Mouse (Mus musculus) hindbrain, embryonic 15.5 days (tissue): ENCODE results near the gene Gm10134. TPM values are rescaled to one million over a fixed set of nuclear protein-coding genes. Genes with fewer than 3 reads are reported as not detected.
"Not testable (repeated sequence)": the region's sequence is repeated elsewhere in the genome, so short reads cannot be mapped to it uniquely, and the experiment has no call there.

ENCODE experiments used
- ATAC-seq: fragments of 200-750 bp; cut with Nextera tagmentation; 2 replicates; pipeline ENCODE4 v1.8.0; 2017; ENCODE audit warnings: low read depth, moderate number of reproducible peaks, moderate TSS enrichment; ENCODE audit not compliant: low FRiP score
- H3K27ac ChIP-seq: fragments of 300-500 bp; sonication (generic); replicated peaks from 2 replicates; pipeline ENCODE4 v1.5.1; 2015; ENCODE audit warnings: mild to moderate bottlenecking, inconsistent platforms
- H3K27me3 ChIP-seq: fragments of 300-500 bp; sonication (generic); 2 replicates; pipeline ENCODE4 v1.6.1; 2015; ENCODE audit warnings: control low read depth, inconsistent platforms
- H3K36me3 ChIP-seq: fragments of 300-500 bp; sonication (generic); 2 replicates; pipeline ENCODE4 v1.6.1; 2015; ENCODE audit warnings: control low read depth, inconsistent platforms
- H3K4me1 ChIP-seq: fragments of 300-500 bp; sonication (generic); replicated peaks from 2 replicates; pipeline ENCODE4 v1.6.1; 2015; ENCODE audit warnings: control low read depth, inconsistent platforms
- H3K4me2 ChIP-seq: fragments of 300-500 bp; sonication (generic); 2 replicates; pipeline ENCODE4 v1.6.1; 2015; ENCODE audit warnings: moderate library complexity, mild to moderate bottlenecking, inconsistent platforms
- H3K4me3 ChIP-seq: fragments of 300-500 bp; sonication (generic); 2 replicates; pipeline ENCODE4 v1.5.1; 2015; ENCODE audit warnings: mild to moderate bottlenecking, inconsistent platforms
- H3K9ac ChIP-seq: fragments of 300-500 bp; sonication (generic); 2 replicates; pipeline ENCODE4 v1.6.1; 2015; ENCODE audit warnings: inconsistent platforms
- H3K9me3 ChIP-seq: fragments of 300-500 bp; sonication (generic); 2 replicates; pipeline ENCODE4 v1.6.1; 2016; ENCODE audit warnings: control low read depth, inconsistent platforms
- WGBS: fragments of 180-500 bp; shearing (Covaris S2); methylation state at CpG from one replicate; pipeline ENCODE4 v1.1.7; 2015; 5-methylcytosine and 5-hydroxymethylcytosine counted together
- polyA plus RNA-seq: library from polyadenylated mRNA; unstranded; fragments of >200 nt; fragmentation: Nextera tagmentation; extraction: Ambion mirVana; gene quantifications from 2 replicates; pipeline ENCODE4 v1.2.1, GENCODE M21; 2015

Gene Gm10134
- 2.6 and 2.7 TPM in 2 replicates for polyA plus RNA-seq

DNA sequence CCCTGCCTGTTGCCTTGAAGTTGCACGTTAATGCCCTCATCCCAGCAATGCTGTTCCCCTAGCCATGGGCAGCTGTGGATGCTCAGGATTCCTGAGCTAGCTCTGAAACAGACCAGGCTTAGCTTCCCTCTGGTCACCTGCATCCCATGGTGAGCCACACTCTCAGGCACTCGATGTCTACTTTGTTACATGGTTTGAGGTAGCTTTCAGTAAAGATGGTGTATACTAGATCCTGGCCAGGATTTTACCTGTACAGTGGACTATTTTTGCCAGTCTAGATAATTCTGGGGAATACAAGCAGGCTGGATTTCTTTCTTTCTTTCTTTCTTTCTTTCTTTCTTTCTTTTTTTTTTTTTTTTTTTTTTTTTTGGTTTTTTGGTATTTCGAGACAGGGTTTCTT is at the start of gene Gm10134:
TSS of gene Gm10134 (plus strand) at position 301 of the 400 bp plus-strand sequence.
- H3K9ac ChIP-seq: no peak within 1 kb of the TSS
- H3K4me1 ChIP-seq: no peaks in the 10 kb centered on the region
- no peak within 1 kb of the TSS for H3K4me3 ChIP-seq
- H3K27me3 ChIP-seq: 0 out of 2 replicates have a peak, but pooled peaks cover 4% of the 10 kb centered on the region
- H3K36me3 ChIP-seq: no peaks in the 10 kb centered on the region
- H3K9me3 ChIP-seq: no peaks in the 10 kb centered on the region
- 88% methylated on average over 3 of the region's 3 CpGs for WGBS
- no peak for ATAC-seq
- H3K27ac ChIP-seq: no peak within 1 kb of the TSS
- no peak within 1 kb of the TSS for H3K4me2 ChIP-seq

DNA sequence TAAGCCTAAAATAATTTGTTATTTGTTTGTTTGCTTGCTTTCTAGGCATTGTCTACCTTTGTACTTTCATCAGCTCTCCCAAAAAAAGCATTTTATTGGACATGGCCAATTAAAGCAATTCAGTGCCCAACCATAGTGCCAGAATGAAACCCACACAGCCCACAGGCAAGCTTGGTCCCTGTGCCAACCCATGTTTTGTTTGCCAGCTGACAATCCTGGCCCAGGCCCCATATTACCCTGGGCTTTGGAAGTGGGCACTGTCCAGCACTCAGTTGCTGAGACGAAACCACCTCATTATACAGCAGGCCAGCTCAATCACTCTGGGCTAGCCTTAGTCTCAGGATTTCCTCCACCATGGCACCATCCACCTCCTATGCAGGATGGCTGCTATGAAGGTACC is 49.3 kb upstream of the Gm10134 start:
- 71% methylated on average over 1 of the region's 1 CpGs for WGBS
- ATAC-seq: no peak
- H3K27ac ChIP-seq: no peak overlapping the region

DNA sequence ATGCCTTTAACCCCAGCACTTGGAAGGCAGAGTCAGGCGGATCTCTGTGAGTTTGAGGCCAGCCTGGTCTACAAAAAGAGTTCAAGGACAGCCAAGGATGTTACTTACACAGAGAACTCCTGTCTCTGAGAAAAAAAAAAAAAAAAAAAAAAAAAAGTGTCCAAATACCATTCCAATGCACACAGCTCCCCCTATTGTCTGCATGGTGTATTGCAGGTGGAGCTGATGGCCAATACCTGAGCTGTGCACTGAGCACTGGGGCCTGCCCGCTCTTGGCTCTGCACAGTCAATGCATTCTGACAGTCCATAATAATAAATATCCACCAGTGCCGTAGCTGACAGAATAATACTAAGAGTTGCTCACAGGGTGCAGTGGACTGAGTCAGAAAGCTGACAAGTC is 42.0 kb upstream of the Gm10134 start:
- Histone ChIP-seq H3K36me3 (no peaks in the 10 kb centered on the region), H3K4me2 (no peak overlapping the region), H3K4me3 (no peak overlapping the region), H3K9ac (no peak overlapping the region), H3K4me1 (peaks cover 18% of the 10 kb centered on the region), H3K27ac (no peak overlapping the region), H3K9me3 (no peaks in the 10 kb centered on the region), H3K27me3 (no peaks in the 10 kb centered on the region)
- WGBS: 49% methylated on average over 3 of the region's 3 CpGs
- no peak for ATAC-seq

More for the DNA sequence above, 49.3 kb upstream of the Gm10134 start:
- Histone ChIP-seq H3K4me2 (no peak overlapping the region), H3K27me3 (no peaks in the 10 kb centered on the region), H3K36me3 (peaks cover 12% of the 10 kb centered on the region; the same call in 1 of the 2 replicates), H3K9me3 (no peaks in the 10 kb centered on the region), H3K4me3 (no peak overlapping the region), H3K4me1 (no peaks in the 10 kb centered on the region), H3K9ac (no peak overlapping the region)

DNA sequence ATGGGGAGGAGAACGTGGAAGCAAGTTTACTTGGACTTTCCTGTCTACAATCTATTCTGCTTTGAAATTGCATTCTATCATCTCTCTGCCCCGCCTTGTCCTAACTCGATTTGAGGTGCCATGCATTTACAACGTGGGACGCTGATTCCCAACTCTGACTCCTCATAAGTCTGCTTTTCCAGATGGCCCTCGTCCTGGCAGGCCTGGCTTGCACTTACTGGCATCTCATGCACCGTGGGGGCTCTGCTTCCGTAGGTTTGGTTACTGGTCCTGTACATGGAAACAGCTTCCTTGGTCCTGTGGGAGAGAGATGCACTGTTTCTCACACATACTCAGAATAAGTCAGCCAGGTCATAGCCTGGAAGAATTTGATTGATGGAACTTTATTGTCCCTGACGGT is 41.0 kb upstream of the Gm10134 start:
- Histone ChIP-seq H3K4me1 (peaks cover 22% of the 10 kb centered on the region), H3K9me3 (no peaks in the 10 kb centered on the region), H3K4me2 (no peak overlapping the region), H3K27me3 (no peaks in the 10 kb centered on the region), H3K36me3 (peaks cover 9% of the 10 kb centered on the region), H3K27ac (no peak overlapping the region), H3K9ac (no peak overlapping the region), H3K4me3 (no peak overlapping the region)
- no peak for ATAC-seq
- 72% methylated on average over 9 of the region's 9 CpGs for WGBS

DNA sequence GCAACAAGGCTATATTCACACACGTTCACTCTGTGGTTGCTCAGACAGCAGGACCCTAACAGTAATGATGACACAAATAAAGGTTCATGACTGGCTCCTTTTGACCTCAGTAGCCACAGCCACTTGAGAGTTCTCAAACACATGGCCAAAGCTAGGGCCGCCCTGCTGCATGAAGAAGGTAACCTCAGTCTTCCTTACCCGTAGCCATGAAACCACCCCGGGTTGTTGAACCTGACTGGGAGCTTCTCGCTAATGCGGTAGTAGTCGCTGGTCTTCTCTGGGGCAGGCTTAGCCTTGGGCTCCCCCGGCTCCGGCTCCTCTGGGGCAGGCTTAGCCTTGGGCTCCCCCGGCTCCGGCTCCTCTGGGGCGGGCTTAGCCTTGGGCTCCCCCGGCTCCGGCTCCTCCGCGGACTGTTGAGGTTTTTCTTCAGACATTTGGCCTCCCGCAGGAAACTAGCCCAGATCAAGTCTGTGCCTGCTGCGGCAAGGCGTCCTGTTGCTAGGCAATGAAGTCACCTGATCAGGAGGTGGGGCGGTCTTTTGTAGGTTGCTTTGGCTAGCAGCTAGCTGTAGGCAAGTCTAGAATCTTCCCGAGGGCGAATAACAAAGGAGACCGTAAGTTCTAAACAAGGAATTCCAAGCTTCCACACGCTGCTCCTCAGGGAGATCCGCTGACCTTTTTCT is 39.9 kb upstream of the Gm10134 start, which contains the start of gene 1700007K13Rik:
TSS of gene 1700007K13Rik (minus strand) at position 497 of the 683 bp plus-strand sequence.
- Histone ChIP-seq H3K4me1 (peaks cover 22% of the 10 kb centered on the region), H3K9me3 (no peaks in the 10 kb centered on the region), H3K27ac (no peak within 1 kb of the TSS), H3K27me3 (no peaks in the 10 kb centered on the region), H3K4me2 (peak within 1 kb of the TSS; percentile 60), H3K4me3 (peak within 1 kb of the TSS; percentile 28), H3K36me3 (peaks cover 20% of the 10 kb centered on the region), H3K9ac (peak within 1 kb of the TSS; percentile 34; the same call in 1 of the 2 replicates)
- 6% methylated on average over 25 of the region's 25 CpGs for WGBS
- peak; percentile 25 for ATAC-seq

DNA sequence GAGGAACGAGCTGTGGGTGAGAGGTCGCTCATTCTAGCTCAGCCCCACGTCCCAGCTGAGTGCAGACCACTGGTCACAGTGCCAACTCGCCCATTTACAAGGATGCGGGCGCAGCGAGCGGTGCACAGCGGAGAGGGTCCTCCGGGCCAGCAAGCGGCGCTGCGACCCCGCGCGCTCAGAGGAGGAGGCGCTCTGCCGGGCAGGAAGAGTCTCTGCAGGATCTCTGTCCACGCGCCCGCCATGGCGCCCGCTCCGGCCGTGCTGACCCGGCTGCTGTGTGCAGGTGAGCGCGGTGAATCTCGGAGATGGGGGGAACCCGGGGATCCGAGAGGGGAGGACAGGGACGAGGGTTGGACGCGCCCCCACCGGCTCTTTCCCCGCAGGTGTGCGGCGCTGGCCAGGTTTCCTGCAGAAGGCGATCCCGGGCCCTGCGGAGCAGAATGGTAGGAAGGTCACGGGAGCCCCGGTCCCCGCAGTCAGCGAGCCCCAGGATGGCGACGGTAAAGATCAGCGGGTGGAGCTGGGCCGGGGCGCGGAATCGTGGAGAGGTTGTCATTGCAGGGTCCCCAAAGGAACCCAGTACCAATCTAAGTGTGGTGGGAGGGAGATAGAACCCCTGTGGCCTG is 37.9 kb upstream of the Gm10134 start, which contains the start of gene Mrps2:
TSS of gene Mrps2 (plus strand) at position 207 of the 626 bp plus-strand sequence.
- Histone ChIP-seq H3K9me3 (0 out of 2 replicates have a peak, but pooled peaks cover under 1% of the 10 kb centered on the region), H3K36me3 (peaks cover 39% of the 10 kb centered on the region), H3K4me1 (peaks cover 22% of the 10 kb centered on the region), H3K27ac (peak within 1 kb of the TSS; percentile 46; the same call in 1 of the 2 replicates), H3K9ac (peak within 1 kb of the TSS; percentile 95), H3K27me3 (no peaks in the 10 kb centered on the region), H3K4me2 (peak within 1 kb of the TSS; percentile 75), H3K4me3 (peak within 1 kb of the TSS; percentile 88)
- under 1% methylated on average over 52 of the region's 52 CpGs for WGBS
- peak; percentile 89 for ATAC-seq

DNA sequence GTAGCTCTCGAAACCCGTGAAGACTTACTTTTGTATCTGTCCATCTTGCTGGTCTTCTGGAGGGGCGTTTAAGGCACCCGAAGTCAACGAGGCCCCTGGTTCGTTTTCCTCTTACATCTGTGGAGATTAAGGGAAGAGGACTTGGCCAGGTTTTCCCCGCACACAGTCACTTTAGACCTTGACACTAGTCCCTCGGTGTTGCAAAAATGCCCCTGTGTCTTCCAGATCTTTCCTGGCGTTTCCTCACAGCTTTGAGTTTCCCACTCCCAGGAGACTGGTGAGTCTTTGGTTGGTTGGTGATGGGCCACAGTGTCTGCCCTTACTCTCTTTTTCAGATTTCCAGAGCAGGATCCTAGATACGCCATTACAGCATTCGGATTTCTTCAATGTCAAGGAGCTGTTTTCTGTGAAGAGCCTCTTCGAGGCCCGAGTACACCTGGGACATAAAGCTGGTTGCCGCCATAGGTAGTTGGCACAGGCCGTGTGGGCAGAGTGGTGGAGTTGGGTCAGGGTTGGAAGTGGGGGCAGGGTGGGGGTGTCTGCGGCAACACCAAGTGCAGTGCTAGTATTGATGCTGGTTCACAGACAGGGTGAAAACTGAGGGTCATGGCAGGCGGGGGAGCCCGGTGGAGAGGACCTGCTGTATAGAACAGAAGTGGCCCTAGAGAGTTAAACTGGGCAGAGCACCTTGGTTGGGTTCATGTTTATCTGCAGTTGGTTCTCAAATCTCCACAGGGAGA is 37.2 kb upstream of the Gm10134 start:
- ATAC-seq: no peak
- H3K27me3 ChIP-seq: no peaks in the 10 kb centered on the region
- 54% methylated on average over 18 of the region's 18 CpGs for WGBS

DNA sequence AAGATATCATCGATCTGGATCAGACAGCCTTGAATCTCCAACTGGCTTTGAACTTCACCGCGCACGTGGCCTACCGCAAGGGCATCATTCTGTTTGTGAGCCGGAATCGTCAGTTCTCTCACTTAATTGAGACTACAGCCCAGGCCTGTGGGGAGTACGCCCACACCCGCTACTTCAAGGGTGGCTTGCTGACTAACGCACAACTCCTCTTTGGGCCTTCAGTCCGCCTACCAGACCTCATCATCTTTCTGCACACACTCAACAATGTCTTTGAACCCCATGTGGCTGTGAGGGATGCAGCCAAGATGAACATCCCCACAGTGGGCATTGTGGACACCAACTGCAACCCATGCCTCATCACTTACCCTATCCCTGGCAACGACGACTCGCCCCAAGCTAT is 36.4 kb upstream of the Gm10134 start:
- Histone ChIP-seq H3K27ac (no peak overlapping the region), H3K27me3 (no peaks in the 10 kb centered on the region), H3K4me2 (no peak overlapping the region), H3K36me3 (peaks cover 42% of the 10 kb centered on the region), H3K9me3 (peaks cover 8% of the 10 kb centered on the region; the same call in 1 of the 2 replicates), H3K9ac (no peak overlapping the region), H3K4me3 (no peak overlapping the region), H3K4me1 (peaks cover 22% of the 10 kb centered on the region)
- 98% methylated on average over 14 of the region's 14 CpGs for WGBS
- ATAC-seq: no peak

More for the DNA sequence above, 37.2 kb upstream of the Gm10134 start:
- H3K36me3 ChIP-seq: peaks cover 42% of the 10 kb centered on the region
- peak overlapping the region; percentile 75 for H3K4me2 ChIP-seq
- peaks cover 22% of the 10 kb centered on the region for H3K4me1 ChIP-seq
- peak overlapping the region; percentile 88 for H3K4me3 ChIP-seq
- peak overlapping the region; percentile 95 for H3K9ac ChIP-seq
- 0 out of 2 replicates have a peak overlapping the region, but pooled peaks have one; percentile 46 for H3K27ac ChIP-seq
- peaks cover 7% of the 10 kb centered on the region; the same call in 1 of the 2 replicates for H3K9me3 ChIP-seq

DNA sequence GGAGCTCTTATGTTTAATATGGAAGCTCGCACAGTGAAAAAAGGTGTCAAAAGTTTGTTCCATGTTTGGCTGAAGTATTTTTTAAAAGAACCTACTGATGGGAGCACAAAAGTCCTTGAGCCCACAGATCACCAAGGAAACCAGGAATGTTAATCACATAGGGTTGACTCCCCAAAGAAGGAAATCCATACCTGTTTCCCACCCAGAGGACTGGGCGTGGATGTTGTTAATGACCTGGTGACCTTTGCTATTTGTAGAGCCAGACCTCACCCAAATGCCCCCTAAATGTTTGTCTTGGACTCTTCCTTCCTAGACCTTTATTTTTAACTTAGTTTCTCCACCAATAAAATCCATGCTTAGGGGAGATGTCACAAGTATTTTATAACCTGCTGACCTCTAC is 35.3 kb upstream of the Gm10134 start:
- H3K9ac ChIP-seq: no peak overlapping the region
- H3K27ac ChIP-seq: no peak overlapping the region
- no peak overlapping the region for H3K4me3 ChIP-seq
- peaks cover 8% of the 10 kb centered on the region; the same call in 1 of the 2 replicates for H3K9me3 ChIP-seq
- no peak for ATAC-seq
- no peak overlapping the region for H3K4me2 ChIP-seq
- H3K27me3 ChIP-seq: no peaks in the 10 kb centered on the region
- H3K4me1 ChIP-seq: peaks cover 22% of the 10 kb centered on the region
- 94% methylated on average over 2 of the region's 2 CpGs for WGBS
- H3K36me3 ChIP-seq: peaks cover 42% of the 10 kb centered on the region

DNA sequence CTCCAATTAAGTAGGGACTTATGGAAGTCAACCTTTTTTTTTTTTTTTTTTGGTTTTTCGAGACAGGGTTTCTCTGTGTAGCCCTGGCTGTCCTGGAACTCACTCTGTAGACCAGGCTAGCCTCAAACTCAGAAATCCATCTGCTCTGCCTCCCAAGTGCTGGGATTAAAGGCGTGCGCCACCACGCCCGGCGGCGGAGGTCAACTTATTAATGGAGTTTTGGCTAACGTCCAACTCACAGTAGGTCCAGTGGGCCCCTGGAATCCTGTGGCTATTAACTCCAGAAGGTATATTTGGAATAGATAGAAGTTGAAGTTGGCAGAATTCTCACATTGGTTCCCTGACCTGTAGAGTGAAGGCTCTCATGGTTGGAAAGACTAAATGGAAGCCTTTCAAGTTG is 33.9 kb upstream of the Gm10134 start:
- not testable (repeated sequence) for H3K9me3 ChIP-seq, H3K27ac ChIP-seq, H3K4me3 ChIP-seq, H3K9ac ChIP-seq, ATAC-seq, H3K4me2 ChIP-seq, H3K27me3 ChIP-seq
- peaks cover 42% of the 10 kb centered on the region for H3K36me3 ChIP-seq
- 93% methylated on average over 8 of the region's 8 CpGs for WGBS
- peaks cover 13% of the 10 kb centered on the region for H3K4me1 ChIP-seq

DNA sequence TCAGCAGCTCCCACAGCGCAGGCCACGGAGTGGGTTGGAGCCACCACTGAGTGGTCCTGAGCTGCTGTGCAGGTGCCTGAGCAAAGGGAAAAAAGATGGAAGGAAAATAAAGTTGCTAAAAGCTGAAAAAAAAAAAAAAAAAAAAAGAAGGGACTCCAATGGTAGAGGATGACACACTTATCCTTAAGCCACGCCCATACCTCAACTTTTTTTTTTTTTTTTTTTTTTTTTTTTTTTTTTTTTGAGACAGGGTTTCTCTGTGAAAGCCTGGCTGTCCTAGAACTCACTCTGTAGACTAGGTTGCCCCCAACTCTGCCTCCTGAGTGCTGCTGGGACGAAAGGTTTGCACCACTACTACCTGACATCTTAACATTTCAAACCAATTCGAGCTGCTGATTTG is 27.9 kb upstream of the Gm10134 start:
- not testable (repeated sequence) for H3K9me3 ChIP-seq, H3K27ac ChIP-seq, H3K36me3 ChIP-seq, H3K4me1 ChIP-seq, H3K9ac ChIP-seq, H3K4me3 ChIP-seq, H3K27me3 ChIP-seq, H3K4me2 ChIP-seq, ATAC-seq
- WGBS: 85% methylated on average over 5 of the region's 5 CpGs
